Mouse (Mus musculus): ENCODE measurements around the gene Pes1.

- TF ChIP-seq CTCF (IDR thresholded peaks at IDR 0.05; ENCODE audit: insufficient read depth, low read depth, low read length), result no peak
- no peak for TF ChIP-seq POLR2A (IDR thresholded peaks at IDR 0.05; ENCODE audit: insufficient read depth, low read depth, low read length)
Measured at GRCm38 (mm10) chr11:3982275-3983209, 18.8 kb downstream of the Pes1 start.

Data from olfactory bulb, adult 2 months (tissue).